Mouse (Mus musculus) liver, embryonic 12.5 days (tissue): ENCODE measurements around the gene Gse1. TPM values are rescaled to one million over a fixed set of nuclear protein-coding genes. Genes with fewer than 3 reads are reported as not detected.
A peak's percentile ranks its signal among the peaks of the same experiment; 100 is the strongest.

Experiments used
- ATAC-seq: fragments of 200-750 bp; cut with Nextera tagmentation; 2 replicates; pipeline ENCODE4 v1.8.0; 2017; ENCODE audit warnings: moderate number of reproducible peaks, mild to moderate bottlenecking, moderate library complexity
- H3K27ac ChIP-seq: fragments of 300-500 bp; sonication (generic); 2 replicates; pipeline ENCODE4 v1.5.1; 2016; ENCODE audit warnings: mild to moderate bottlenecking
- H3K27me3 ChIP-seq: fragments of 300-500 bp; sonication (generic); replicated peaks from 2 replicates; pipeline ENCODE4 v1.6.1; 2016; ENCODE audit warnings: mild to moderate bottlenecking, moderate library complexity
- H3K36me3 ChIP-seq: fragments of 300-500 bp; sonication (generic); 2 replicates; pipeline ENCODE4 v1.6.1; 2016; ENCODE audit warnings: mild to moderate bottlenecking, moderate library complexity
- H3K4me1 ChIP-seq: fragments of 300-500 bp; sonication (generic); 2 replicates; pipeline ENCODE4 v1.6.1; 2016
- H3K4me2 ChIP-seq: fragments of 300-500 bp; sonication (generic); 2 replicates; pipeline ENCODE4 v1.6.1; 2016; ENCODE audit warnings: mild to moderate bottlenecking, moderate library complexity
- H3K4me3 ChIP-seq: fragments of 300-500 bp; sonication (generic); 2 replicates; pipeline ENCODE4 v1.5.1; 2016; ENCODE audit warnings: mild to moderate bottlenecking, moderate library complexity
- H3K9ac ChIP-seq: fragments of 300-500 bp; sonication (generic); 2 replicates; pipeline ENCODE4 v1.6.1; 2016; ENCODE audit warnings: mild to moderate bottlenecking, moderate library complexity
- H3K9me3 ChIP-seq: fragments of 300-500 bp; sonication (generic); replicated peaks from 2 replicates; pipeline ENCODE4 v1.6.1; 2016; ENCODE audit warnings: mild to moderate bottlenecking, moderate library complexity
- WGBS: fragments of 180-500 bp; shearing (Covaris S2); methylation state at CpG from one replicate; pipeline ENCODE4 v1.1.7; 2016; ENCODE audit not compliant: insufficient replicate concordance; 5-methylcytosine and 5-hydroxymethylcytosine counted together
- polyA plus RNA-seq: library from polyadenylated mRNA; unstranded; fragments of >200 nt; fragmentation: Nextera tagmentation; extraction: Ambion mirVana; gene quantifications from 2 replicates; pipeline ENCODE4 v1.2.1, GENCODE M21; 2016

The Gse1 gene
- polyA plus RNA-seq, 1 experiment from 2014 or later: 15.9 TPM

GRCm38 (mm10) chr8:120475462-120476201 is 247.4 kb downstream of the Gse1 start:
- 7% methylated on average over 10 of the region's 10 CpGs for WGBS
- peaks cover 16% of the 10 kb centered on the region; the same call in 1 of the 2 replicates for H3K27me3 ChIP-seq
- peak; percentile 93 for ATAC-seq
- peaks cover 100% of the 10 kb centered on the region for H3K4me1 ChIP-seq
- peak overlapping the region; percentile 69 for H3K4me2 ChIP-seq
- H3K9me3 ChIP-seq: no peaks in the 10 kb centered on the region
- H3K9ac ChIP-seq: peak overlapping the region; percentile 73
- no peaks in the 10 kb centered on the region for H3K36me3 ChIP-seq
- peak overlapping the region; percentile 39 for H3K4me3 ChIP-seq
- H3K27ac ChIP-seq: peak overlapping the region; percentile 91

DNA sequence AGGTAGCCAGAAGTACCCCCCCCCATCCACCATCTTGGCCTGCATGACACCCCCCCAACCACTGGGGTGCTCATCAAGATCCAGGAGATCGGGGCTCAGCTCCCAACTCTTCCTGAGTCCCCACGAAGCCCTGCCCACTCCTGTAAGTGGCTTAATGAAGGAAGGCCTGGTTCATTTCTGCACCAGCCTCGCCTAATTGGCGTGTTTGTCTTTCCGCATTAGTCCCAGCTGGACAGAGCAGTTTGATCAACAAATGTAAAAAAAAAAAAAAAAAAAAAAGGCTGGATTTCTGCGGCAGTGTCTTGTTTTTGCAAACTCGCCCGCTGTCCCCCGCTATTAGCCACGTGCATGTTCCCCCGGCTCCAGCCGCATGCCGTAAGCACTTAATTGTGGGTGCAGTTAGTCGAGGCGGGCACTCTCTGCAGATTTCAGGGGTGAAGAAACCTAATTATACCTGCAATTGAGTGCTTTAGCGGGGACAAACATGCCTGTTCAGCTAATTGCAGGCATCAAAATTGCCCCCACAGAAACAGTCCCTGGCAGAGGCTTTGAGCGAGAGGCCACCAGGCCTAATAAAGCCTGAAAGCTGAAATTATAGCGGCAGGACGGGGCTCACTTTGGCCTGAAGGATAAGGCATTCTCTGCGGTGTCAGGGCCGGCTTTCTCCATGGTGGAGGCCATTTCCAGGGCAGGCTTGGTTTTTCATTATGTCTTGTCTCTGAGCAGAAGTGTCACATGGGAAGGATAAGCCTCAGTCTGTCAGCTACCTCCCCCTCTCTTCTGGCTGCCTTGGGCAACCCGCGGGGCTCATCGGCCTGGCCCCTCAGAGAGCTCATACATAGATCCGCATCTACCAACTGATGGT is 248.7 kb downstream of the Gse1 start:
- 0 out of 2 replicates have a peak, but pooled peaks cover 4% of the 10 kb centered on the region for H3K27me3 ChIP-seq
- H3K27ac ChIP-seq: peak overlapping the region; percentile 91
- H3K4me3 ChIP-seq: no peak overlapping the region
- peak overlapping the region; percentile 69 for H3K4me2 ChIP-seq
- 64% methylated on average over 25 of the region's 25 CpGs for WGBS
- H3K9me3 ChIP-seq: no peaks in the 10 kb centered on the region
- peak overlapping the region; percentile 73 for H3K9ac ChIP-seq
- ATAC-seq: no peak
- peaks cover 100% of the 10 kb centered on the region for H3K4me1 ChIP-seq
- H3K36me3 ChIP-seq: no peaks in the 10 kb centered on the region

DNA sequence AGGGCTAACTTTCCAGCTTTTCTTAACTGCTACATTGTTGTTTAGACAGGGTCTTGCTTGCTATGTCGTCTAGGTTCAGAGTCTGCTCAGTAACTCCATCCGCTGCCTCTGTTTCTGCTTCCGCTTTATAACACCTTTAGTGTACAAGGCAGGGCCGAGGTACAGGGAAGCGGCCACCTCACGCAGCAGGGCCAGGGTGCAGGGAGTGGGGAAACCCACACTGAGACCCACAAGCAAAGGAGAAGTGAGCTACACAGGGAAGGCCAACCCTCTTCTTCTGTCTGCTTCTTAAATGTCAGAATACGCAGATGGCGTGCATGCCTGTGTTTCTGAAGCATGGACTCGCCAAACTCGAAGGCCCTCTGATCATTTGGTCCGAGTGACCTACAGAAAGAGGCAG is 250.5 kb downstream of the Gse1 start:
- 83% methylated on average over 11 of the region's 11 CpGs for whole genome bisulfite sequencing
- Histone ChIP-seq H3K4me2 (no peak overlapping the region), H3K27me3 (no peaks in the 10 kb centered on the region), H3K36me3 (no peaks in the 10 kb centered on the region), H3K4me3 (no peak overlapping the region), H3K4me1 (peaks cover 100% of the 10 kb centered on the region), H3K9ac (0 out of 2 replicates have a peak overlapping the region, but pooled peaks have one; percentile 37), H3K27ac (peak overlapping the region; percentile 91; the same call in 1 of the 2 replicates), H3K9me3 (no peaks in the 10 kb centered on the region)
- no peak for ATAC-seq

GRCm38 (mm10) chr8:120479691-120480090 is 251.4 kb downstream of the Gse1 start:
- Histone ChIP-seq H3K9me3 (no peaks in the 10 kb centered on the region), H3K4me3 (no peak overlapping the region), H3K4me1 (peaks cover 100% of the 10 kb centered on the region), H3K27me3 (no peaks in the 10 kb centered on the region), H3K9ac (peak overlapping the region; percentile 37), H3K27ac (peak overlapping the region; percentile 91), H3K4me2 (peak overlapping the region; percentile 3; the same call in 1 of the 2 replicates), H3K36me3 (no peaks in the 10 kb centered on the region)
- 29% methylated on average over 4 of the region's 4 CpGs for WGBS
- ATAC-seq: peak; percentile 19; the same call in 1 of the 2 replicates

DNA sequence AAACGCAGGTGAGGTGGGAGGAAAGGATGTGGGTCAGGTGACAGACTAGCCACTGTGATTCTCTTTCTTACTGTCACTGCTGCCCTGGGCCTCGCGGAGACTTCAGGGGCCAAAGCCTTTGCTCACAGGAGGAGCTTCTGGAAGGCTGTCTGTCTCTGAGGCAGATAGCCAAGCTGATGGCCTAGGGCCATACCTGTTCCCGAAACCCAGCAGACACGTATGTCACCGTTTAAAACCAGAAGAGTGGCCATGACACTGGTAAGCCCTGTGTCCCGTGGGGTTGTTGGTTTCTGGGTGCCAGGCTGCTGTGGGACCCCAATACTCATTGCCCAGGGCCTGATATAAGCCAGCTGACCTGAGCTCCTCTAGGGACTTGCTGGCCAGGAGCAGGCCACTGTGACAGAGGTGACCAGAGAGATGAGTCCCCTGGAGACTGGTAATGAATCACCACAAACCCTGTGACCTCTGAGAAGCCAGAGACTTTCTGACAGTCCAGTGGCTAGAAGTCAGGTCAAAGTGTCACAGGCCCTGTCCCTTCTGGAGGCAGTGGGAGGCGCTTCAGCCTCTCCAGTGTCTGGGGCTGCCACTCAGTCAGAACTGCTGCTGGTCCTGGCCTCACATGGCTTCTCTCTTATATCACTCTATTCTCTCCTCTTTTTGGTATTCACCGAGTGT is 253.9 kb downstream of the Gse1 start:
- Histone ChIP-seq H3K9me3 (no peaks in the 10 kb centered on the region), H3K4me3 (no peak overlapping the region), H3K36me3 (no peaks in the 10 kb centered on the region), H3K4me2 (no peak overlapping the region), H3K4me1 (peaks cover 100% of the 10 kb centered on the region), H3K27ac (peak overlapping the region; percentile 63), H3K27me3 (no peaks in the 10 kb centered on the region), H3K9ac (0 out of 2 replicates have a peak overlapping the region, but pooled peaks have one; percentile 2)
- WGBS: 66% methylated on average over 9 of the region's 9 CpGs
- no peak for ATAC-seq

DNA sequence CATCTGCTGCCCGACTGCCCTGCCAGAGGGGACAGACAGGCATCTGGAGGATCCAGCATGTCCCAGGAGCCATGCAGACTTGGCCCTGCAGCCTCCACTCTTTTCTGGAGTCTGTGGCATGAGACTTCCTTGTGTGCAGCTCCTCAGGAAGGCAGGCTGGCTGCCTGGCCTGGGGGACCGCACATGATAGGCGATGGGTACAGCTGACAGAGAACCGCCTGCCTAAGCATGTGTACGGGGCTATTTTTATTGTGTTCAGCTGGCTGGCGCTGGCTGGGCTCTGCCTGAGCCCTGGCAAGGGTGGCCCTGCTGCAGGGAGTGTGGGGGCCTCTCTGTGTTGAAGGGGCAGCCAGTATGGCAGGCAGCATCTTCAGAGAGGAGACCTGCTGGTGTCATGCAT is 256.2 kb downstream of the Gse1 start:
- H3K27ac ChIP-seq: peak overlapping the region; percentile 100
- peak overlapping the region; percentile 95 for H3K4me2 ChIP-seq
- H3K36me3 ChIP-seq: no peaks in the 10 kb centered on the region
- H3K4me3 ChIP-seq: no peak overlapping the region
- H3K27me3 ChIP-seq: no peaks in the 10 kb centered on the region
- WGBS: 50% methylated on average over 6 of the region's 6 CpGs
- H3K9me3 ChIP-seq: no peaks in the 10 kb centered on the region
- peaks cover 77% of the 10 kb centered on the region for H3K4me1 ChIP-seq
- ATAC-seq: no peak
- peak overlapping the region; percentile 97 for H3K9ac ChIP-seq

DNA sequence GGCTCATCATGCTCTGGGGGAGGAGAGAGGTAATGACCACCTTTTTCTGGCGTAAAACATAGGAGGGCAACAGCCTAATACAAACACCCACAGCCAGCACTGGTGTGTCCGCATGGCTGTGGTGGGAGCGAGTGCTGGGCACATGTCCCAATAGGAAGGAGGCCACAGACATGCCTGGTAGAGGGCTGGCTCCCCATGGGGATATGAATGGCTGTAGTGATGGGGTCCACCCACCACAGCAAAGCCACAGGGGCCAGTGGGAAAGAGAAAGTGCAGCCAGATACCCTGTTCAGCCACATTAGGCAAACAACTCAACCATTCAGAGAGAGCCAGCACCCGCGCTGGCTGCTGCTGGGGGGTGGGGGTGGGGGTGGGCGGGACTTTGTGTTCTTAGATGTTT is 256.9 kb downstream of the Gse1 start:
- Histone ChIP-seq H3K27ac (peak overlapping the region; percentile 100), H3K9ac (peak overlapping the region; percentile 97), H3K4me2 (peak overlapping the region; percentile 95), H3K36me3 (no peaks in the 10 kb centered on the region), H3K4me1 (peaks cover 75% of the 10 kb centered on the region), H3K4me3 (peak overlapping the region; percentile 97; the same call in 1 of the 2 replicates), H3K9me3 (no peaks in the 10 kb centered on the region), H3K27me3 (no peaks in the 10 kb centered on the region)
- 20% methylated on average over 6 of the region's 6 CpGs for WGBS
- ATAC-seq: no peak; the same call in 1 of the 2 replicates

- Histone ChIP-seq H3K4me1 (peaks cover 75% of the 10 kb centered on the region), H3K9me3 (no peaks in the 10 kb centered on the region), H3K27ac (peak overlapping the region; percentile 100), H3K4me2 (peak overlapping the region; percentile 95), H3K9ac (peak overlapping the region; percentile 97), H3K27me3 (no peaks in the 10 kb centered on the region), H3K36me3 (no peaks in the 10 kb centered on the region), H3K4me3 (peak overlapping the region; percentile 97)
- peak; percentile 78 for ATAC-seq
- 14% methylated on average over 21 of the region's 21 CpGs for WGBS
These were observed 257.6 kb downstream of the Gse1 start for GRCm38 (mm10) chr8:120485551-120486476.

- Histone ChIP-seq H3K4me3 (peak overlapping the region; percentile 97), H3K9me3 (no peaks in the 10 kb centered on the region), H3K4me1 (peaks cover 75% of the 10 kb centered on the region), H3K27me3 (no peaks in the 10 kb centered on the region), H3K27ac (peak overlapping the region; percentile 100), H3K4me2 (peak overlapping the region; percentile 95), H3K36me3 (no peaks in the 10 kb centered on the region), H3K9ac (peak overlapping the region; percentile 97)
- ATAC-seq: peak; percentile 61
- WGBS: under 1% methylated on average over 50 of the region's 50 CpGs
These were observed 258.5 kb downstream of the Gse1 start for GRCm38 (mm10) chr8:120486477-120487376.

DNA sequence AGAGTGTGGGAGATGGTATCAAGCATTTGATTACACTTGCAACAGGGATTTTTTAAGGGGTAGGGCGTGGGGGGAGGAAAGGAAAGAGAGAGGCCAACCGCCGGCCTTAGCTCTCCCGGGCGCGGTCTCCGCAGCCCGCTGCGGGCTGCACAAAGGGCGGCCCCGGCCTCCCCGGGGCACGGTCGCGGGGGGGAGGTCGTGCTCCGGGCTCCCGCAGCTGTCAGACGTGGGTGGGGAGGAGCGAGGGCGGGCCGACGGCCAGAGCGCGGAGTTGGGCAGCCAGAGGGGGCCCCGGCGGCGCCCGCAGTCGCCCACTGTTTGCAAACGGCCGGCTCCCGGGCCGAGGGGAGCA is 259.1 kb downstream of the Gse1 start:
- WGBS: 0% methylated on average over 34 of the region's 34 CpGs
- peaks cover 75% of the 10 kb centered on the region for H3K4me1 ChIP-seq
- H3K9me3 ChIP-seq: no peaks in the 10 kb centered on the region

More for the DNA sequence above, 259.1 kb downstream of the Gse1 start:
- Histone ChIP-seq H3K4me3 (peak overlapping the region; percentile 97), H3K27ac (peak overlapping the region; percentile 100), H3K9ac (peak overlapping the region; percentile 97), H3K36me3 (peaks cover 4% of the 10 kb centered on the region; the same call in 1 of the 2 replicates), H3K4me2 (peak overlapping the region; percentile 95), H3K27me3 (no peaks in the 10 kb centered on the region)
- peak; percentile 21 for ATAC-seq
